Mouse (Mus musculus): ENCODE data around the gene Spata2l. TPM values are rescaled to one million over a fixed set of nuclear protein-coding genes. Genes with fewer than 3 reads are reported as not detected.
A peak's percentile ranks its signal among the peaks of the same experiment; 100 is the strongest.

Spata2l gene
- polyA plus RNA-seq, 1 experiment from 2014 or later, result 7.5 TPM

DNA sequence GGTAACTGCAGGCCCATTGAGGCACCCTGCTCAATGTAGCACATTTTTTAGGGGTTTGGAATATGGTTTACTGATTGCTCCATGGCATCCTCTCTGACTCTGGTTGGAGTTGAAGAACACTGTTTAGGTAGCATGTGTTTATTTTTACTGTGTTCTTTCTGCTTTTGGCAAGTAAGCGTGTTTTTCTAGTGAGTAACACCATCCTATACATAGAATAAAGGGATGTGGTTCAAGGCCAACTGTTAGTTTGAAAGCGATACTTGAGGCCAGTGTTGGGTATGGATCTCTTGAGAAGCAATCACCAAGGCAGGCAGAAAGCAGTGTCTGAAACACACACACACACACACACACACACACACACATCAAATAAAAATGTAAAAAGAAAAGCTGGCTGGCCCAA, 48.0 kb downstream of the Spata2l start:
- WGBS, result 64% methylated on average over 2 of the region's 2 CpGs

DNA sequence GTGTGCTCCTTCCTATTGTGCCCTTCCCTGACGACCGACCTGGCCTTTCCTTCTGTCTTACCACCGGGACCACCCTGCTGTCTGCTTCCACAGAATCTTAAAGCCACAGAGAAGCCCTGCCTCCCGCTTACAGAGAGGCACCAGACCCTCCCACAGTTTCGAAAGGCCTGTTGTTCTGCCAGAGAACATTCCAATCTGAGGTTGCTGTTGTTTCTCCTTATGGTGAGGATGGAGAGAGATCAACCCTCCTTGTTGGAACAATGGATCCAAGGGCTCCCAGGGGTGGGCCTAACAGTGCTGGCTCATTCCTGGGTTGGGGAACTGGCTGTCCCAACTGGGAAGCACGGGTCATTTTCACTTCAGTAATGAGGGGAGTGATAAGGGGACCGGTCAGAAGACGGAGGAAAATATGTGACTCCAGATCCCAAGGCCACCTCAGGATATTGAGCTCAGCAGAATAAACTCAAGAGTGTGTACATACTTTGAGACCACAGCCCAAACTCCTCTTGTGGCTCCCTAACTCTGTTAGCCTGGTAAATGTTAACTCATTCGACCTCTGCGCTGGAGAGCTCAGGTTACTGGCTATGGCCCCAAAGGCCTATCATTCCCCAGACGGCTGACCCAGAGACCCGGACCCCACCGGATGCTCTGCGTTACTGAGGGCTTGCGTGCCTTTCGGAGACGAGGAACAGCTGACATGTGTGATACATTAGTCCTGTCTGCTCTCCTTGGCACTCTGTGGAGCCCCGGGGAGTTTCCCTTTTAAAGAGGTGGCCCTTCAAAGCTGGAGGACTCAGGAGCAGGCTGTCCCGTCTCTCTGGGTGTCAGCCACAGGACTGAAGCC, 50.2 kb downstream of the Spata2l start, which contains the start of gene Dpep1:
Gene Dpep1, plus strand, starts transcription at position 677 of the 844 bp plus-strand sequence.
- peak; percentile 60 for ATAC-seq (ENCODE audit: low FRiP score, low TSS enrichment)
- H3K9ac ChIP-seq (replicated peaks; ENCODE audit: low read length), result peak within 1 kb of the TSS; percentile 23; the same call in 1 of the 2 replicates
- no peak within 1 kb of the TSS for H3K4me3 ChIP-seq (ENCODE audit: low read length)
- H3K27me3 ChIP-seq (ENCODE audit: insufficient read depth, low read length), result no peaks in the 10 kb centered on the region
- no peaks in the 10 kb centered on the region for H3K9me3 ChIP-seq (ENCODE audit: low read length)
- WGBS, result 17% methylated on average over 19 of the region's 19 CpGs
- no peaks in the 10 kb centered on the region for H3K36me3 ChIP-seq (ENCODE audit: insufficient read depth, low read length)
- H3K27ac ChIP-seq (ENCODE audit: low read length), result peak within 1 kb of the TSS; percentile 69
- peaks cover 16% of the 10 kb centered on the region for H3K4me1 ChIP-seq (ENCODE audit: insufficient read depth, low read length)
- H3K4me2 ChIP-seq (replicated peaks; ENCODE audit: low read depth, low read length), result no peak within 1 kb of the TSS; the same call in 1 of the 2 replicates

More for the DNA sequence above, 48.0 kb downstream of the Spata2l start:
- Histone ChIP-seq H3K4me1 (ENCODE audit: insufficient read depth, low read length) (peaks cover 20% of the 10 kb centered on the region), H3K36me3 (ENCODE audit: insufficient read depth, low read length) (no peaks in the 10 kb centered on the region), H3K4me3 (ENCODE audit: low read length) (no peak overlapping the region), H3K9me3 (ENCODE audit: low read length) (no peaks in the 10 kb centered on the region), H3K27ac (ENCODE audit: low read length) (no peak overlapping the region), H3K27me3 (ENCODE audit: insufficient read depth, low read length) (no peaks in the 10 kb centered on the region), H3K4me2 (replicated peaks; ENCODE audit: low read depth, low read length) (no peak overlapping the region), H3K9ac (replicated peaks; ENCODE audit: low read length) (no peak overlapping the region)
- ATAC-seq (ENCODE audit: low FRiP score, low TSS enrichment), result no peak

DNA sequence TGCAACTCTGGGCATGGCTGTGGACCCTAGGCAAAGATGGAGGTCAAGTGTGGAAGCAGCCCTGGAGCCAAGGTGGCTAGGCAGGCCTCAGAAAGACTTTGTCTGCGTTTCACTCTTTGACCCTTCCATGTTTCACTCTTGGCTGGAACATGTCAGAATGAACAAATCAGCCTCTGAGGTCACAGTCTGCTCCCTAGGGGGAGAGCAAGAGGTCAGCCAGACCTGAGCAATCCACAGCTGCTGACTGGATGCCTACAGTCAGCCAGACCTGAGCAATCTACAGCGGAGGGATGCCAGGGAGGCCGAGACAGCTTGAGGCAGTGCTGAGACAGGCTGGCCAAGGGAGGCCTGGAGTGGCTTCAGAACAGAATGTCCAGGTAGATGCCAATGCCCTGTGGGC, 54.6 kb downstream of the Spata2l start:
- no peak overlapping the region for H3K27ac ChIP-seq (ENCODE audit: low read length)
- no peaks in the 10 kb centered on the region for H3K27me3 ChIP-seq (ENCODE audit: insufficient read depth, low read length)
- 58% methylated on average over 3 of the region's 3 CpGs for WGBS
- peaks cover 10% of the 10 kb centered on the region; the same call in 1 of the 2 replicates for H3K9me3 ChIP-seq (ENCODE audit: low read length)
- no peak overlapping the region for H3K9ac ChIP-seq (replicated peaks; ENCODE audit: low read length)
- H3K36me3 ChIP-seq (ENCODE audit: insufficient read depth, low read length), result no peaks in the 10 kb centered on the region
- ATAC-seq (ENCODE audit: low FRiP score, low TSS enrichment), result no peak
- H3K4me3 ChIP-seq (ENCODE audit: low read length), result no peak overlapping the region
- peaks cover 12% of the 10 kb centered on the region for H3K4me1 ChIP-seq (ENCODE audit: insufficient read depth, low read length)
- H3K4me2 ChIP-seq (replicated peaks; ENCODE audit: low read depth, low read length), result no peak overlapping the region

Other genes with a start within 250 kb of the Spata2l start
- gene Ankrd11, start 194.0 kb downstream of the Spata2l start, polyA plus RNA-seq (2015; fragmentation: Nextera tagmentation; extraction: Ambion mirVana), result 25.6 and 30.4 TPM in 2 replicates
- gene Spg7, start 173.3 kb downstream of the Spata2l start, polyA plus RNA-seq (2015; fragmentation: Nextera tagmentation; extraction: Ambion mirVana), result 56.6 and 59.1 TPM in 2 replicates
- gene Rpl13, start 133.9 kb downstream of the Spata2l start, polyA plus RNA-seq (2015; fragmentation: Nextera tagmentation; extraction: Ambion mirVana), result 1,084 and 1,349 TPM in 2 replicates
- gene Cpne7, start 118.9 kb downstream of the Spata2l start, polyA plus RNA-seq (2015; fragmentation: Nextera tagmentation; extraction: Ambion mirVana), result 1.8 and 2.1 TPM in 2 replicates
- 10.5 and 12.6 TPM in 2 replicates for gene Sult5a1, start 77.9 kb downstream of the Spata2l start, polyA plus RNA-seq (2015; fragmentation: Nextera tagmentation; extraction: Ambion mirVana)
- 9.6 and 11.8 TPM in 2 replicates for gene Dpep1, start 50.0 kb downstream of the Spata2l start, polyA plus RNA-seq (2015; fragmentation: Nextera tagmentation; extraction: Ambion mirVana)
- gene Chmp1a, start 23.5 kb downstream of the Spata2l start, polyA plus RNA-seq (2015; fragmentation: Nextera tagmentation; extraction: Ambion mirVana), result 138 and 147 TPM in 2 replicates
- 5.2 and 7.4 TPM in 2 replicates for gene Spata33, start 23.4 kb downstream of the Spata2l start, polyA plus RNA-seq (2015; fragmentation: Nextera tagmentation; extraction: Ambion mirVana)
- gene Cdk10, start 11.4 kb downstream of the Spata2l start, polyA plus RNA-seq (2015; fragmentation: Nextera tagmentation; extraction: Ambion mirVana), result 39.8 and 40.1 TPM in 2 replicates
- gene Zfp276, start 18.0 kb upstream of the Spata2l start, polyA plus RNA-seq (2015; fragmentation: Nextera tagmentation; extraction: Ambion mirVana), result 26.7 and 28.5 TPM in 2 replicates
- gene Vps9d1, start 18.1 kb upstream of the Spata2l start, polyA plus RNA-seq (2015; fragmentation: Nextera tagmentation; extraction: Ambion mirVana), result 25.8 and 31.7 TPM in 2 replicates
- gene Fanca, start 82.3 kb upstream of the Spata2l start, polyA plus RNA-seq (2015; fragmentation: Nextera tagmentation; extraction: Ambion mirVana), result 36.6 and 43.8 TPM in 2 replicates
- gene Spire2, start 96.5 kb upstream of the Spata2l start, polyA plus RNA-seq (2015; fragmentation: Nextera tagmentation; extraction: Ambion mirVana), result 4.9 and 5.4 TPM in 2 replicates
- gene Tcf25, start 137.5 kb upstream of the Spata2l start, polyA plus RNA-seq (2015; fragmentation: Nextera tagmentation; extraction: Ambion mirVana), result 168 and 175 TPM in 2 replicates
- not detected in 2 replicates for gene Mc1r, start 170.9 kb upstream of the Spata2l start, polyA plus RNA-seq (2015; fragmentation: Nextera tagmentation; extraction: Ambion mirVana)
- gene Tubb3, start 175.2 kb upstream of the Spata2l start, polyA plus RNA-seq (2015; fragmentation: Nextera tagmentation; extraction: Ambion mirVana), result 4.8 and 11.2 TPM in 2 replicates
- gene Def8, start 187.3 kb upstream of the Spata2l start, polyA plus RNA-seq (2015; fragmentation: Nextera tagmentation; extraction: Ambion mirVana), result 43.7 and 44.4 TPM in 2 replicates
- gene Afg3l1, start 241.7 kb upstream of the Spata2l start, polyA plus RNA-seq (2015; fragmentation: Nextera tagmentation; extraction: Ambion mirVana), result 59.4 and 65.9 TPM in 2 replicates

All from kidney, embryonic 16.5 days (tissue).